Mouse (Mus musculus) gastrocnemius, postnatal 25 days (tissue): ENCODE results near the gene Sowaha. TPM values are rescaled to one million over a fixed set of nuclear protein-coding genes. Genes with fewer than 3 reads are reported as not detected.
A peak's percentile ranks its signal among the peaks of the same experiment; 100 is the strongest.

Source experiments
- DNase-seq: peaks from one replicate; pipeline ENCODE4 v3.0.0; 2022
- total RNA-seq, 2 experiments: library from RNA; stranded (reverse); gene quantifications; 1 replicate in 1 of 2; 2 replicates in 1 of 2; pipeline ENCODE4 v1.2.3; 2021

Sowaha gene
- total RNA-seq, 2 experiments from 2014 or later: 0.08 TPM

- DNase-seq: no peak
Observed at GRCm38 (mm10) chr11:53472709-53473108, 7.4 kb downstream of the Sowaha start.

DNA sequence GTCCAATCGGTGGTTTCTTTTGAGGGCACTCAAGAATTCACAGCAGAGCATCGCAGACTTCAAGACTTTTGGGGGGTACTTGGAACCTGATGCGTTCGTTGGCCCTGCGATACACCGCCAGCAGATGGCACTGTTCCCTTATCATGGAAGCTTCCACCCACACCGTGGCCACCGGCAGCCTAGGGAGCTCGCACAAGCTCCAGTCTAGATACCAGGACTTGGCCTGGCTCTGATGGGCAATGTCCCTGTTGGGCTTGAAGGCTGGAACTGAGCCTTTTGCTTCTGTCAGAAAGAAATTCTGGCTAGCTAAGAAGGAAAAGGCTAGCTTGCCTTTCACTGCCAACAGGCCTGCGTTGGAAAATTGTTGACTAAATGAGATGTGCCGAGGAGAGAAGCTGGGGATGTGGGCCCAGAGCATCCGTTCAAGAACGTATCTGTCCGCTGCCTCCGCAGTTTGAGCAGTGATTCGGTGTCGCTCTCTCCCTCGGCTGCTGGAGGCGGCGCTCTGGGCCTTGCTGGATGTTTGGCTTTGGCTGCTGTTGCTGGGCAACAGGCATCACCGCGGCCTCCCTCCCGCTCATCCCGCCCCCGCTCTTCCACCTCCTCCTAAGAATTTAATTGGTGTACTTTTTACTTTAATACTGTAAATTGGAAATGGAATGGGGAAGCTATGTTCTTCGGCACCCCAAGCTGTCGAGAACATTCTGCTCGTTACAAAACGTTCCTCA, 9.9 kb downstream of the Sowaha start, which contains the start of gene Gm9837:
Gm9837 (minus strand) TSS at position 512 of the 728 bp plus-strand sequence.
- peak; percentile 75 for DNase-seq

- DNase-seq: no peak
Observed at GRCm38 (mm10) chr11:53469294-53469967, 10.6 kb downstream of the Sowaha start.

DNA sequence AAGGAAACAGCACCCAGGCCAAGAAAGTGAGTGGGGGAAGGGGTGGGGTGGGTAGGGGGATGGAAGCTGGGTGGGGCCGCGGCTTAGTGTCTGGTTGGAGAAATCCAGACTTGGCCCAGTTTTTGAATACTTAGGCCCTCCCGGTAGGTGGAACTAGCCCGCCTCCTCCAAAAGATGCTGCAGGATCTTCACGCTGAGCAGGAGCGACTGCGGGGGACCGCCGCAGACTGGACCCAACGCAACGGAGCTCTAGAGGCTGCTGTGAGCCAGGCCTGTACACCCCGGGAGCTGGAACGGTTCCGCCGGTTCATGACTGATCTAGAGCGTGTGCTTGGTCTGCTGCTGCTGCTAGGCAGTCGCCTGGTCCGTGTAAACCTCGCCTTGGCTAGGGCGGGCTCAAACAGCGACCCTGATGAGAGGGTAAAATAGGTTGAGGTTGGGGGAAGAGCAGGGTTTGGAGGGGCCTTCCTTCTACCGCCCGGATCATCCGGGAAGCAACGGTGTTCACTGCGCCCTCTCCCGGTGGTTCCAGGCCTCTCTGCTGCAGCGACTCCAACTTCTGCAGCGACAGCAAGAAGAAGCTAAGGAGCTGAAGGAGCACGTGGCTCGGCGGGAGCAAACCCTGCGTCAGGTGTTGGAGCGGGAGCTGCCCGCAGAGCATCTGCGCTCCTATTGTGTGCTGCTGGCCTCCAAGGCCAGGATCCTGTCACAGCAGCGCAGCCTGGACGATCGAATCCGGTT, 13.7 kb downstream of the Sowaha start:
- peak; percentile 72 for DNase-seq

DNA sequence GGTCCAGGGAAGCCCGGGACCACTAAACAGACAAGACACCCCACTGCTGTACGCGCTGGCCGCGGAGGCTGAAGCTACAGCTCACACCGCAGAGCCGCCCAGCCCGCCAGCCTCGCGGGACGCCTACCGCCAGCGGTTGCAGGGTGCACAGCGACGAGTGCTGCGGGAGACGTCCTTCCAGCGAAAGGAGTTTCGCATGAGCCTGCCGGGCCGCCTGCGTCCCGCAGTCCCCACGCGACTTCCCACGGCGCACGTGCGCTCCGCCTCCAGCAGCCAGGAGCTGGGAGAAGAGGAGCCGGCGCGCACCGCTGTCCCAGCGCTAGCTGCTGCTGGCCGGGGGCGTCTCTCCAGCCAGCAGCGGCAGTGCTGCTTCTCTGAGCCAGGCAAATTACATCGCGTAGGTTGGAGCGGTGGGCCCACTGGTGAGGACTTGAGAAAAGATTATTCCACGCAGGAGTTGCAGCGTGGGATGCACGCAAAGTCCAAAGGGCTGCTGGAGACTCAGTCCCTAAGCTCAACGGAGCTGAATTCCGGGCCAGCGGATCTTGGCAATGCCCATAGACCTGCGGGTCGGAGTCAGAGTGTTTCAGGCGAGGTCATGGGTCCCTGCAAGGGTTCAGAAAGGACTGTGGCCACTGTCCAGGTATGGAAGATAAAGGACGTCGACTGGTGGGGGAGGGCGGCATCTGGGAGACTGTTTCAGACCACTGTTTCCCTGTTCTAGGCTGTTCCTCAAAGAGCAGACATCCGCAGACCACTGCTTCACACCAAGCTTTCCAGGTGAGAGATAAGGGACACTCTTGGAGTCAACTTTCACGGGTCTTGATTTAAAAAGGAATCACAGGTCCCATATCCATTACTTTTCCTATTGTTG, 16.3 kb downstream of the Sowaha start:
- no peak for DNase-seq

- DNase-seq: no peak
Observed at GRCm38 (mm10) chr11:53461727-53462126, 18.3 kb downstream of the Sowaha start.

- no peak for DNase-seq
Observed at GRCm38 (mm10) chr11:53460192-53460591, 19.9 kb downstream of the Sowaha start.

GRCm38 (mm10) chr11:53458996-53459395, 21.1 kb downstream of the Sowaha start:
- no peak for DNase-seq

DNA sequence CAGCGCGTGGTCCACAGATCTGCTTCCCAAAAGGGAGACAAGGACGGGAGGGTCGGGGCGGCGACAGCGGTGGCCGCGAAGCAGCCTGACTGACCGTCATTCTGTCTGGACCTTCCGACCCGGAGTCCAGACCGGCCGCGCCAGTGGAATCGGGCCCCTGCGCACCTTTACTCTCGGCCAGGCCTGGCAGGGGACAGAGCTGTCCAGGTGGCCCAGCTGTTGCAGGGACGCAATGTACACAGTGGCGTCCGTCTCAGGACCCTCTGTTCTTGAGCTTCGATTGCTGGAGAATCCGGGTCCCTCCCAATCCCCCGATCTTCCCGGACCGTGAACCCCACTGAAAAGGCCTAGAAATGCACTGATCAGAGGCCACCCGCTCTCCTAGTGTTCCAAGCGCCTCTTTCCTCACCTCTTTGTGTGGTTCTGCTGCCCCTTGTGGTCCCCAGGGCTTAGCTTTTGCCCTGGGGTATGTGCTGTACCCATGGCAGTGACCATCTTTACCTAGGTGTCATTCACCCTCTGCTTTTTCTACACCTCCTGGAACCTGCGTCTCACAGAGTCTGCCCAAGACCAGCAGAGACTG, 22.6 kb downstream of the Sowaha start:
- no peak for DNase-seq

DNA sequence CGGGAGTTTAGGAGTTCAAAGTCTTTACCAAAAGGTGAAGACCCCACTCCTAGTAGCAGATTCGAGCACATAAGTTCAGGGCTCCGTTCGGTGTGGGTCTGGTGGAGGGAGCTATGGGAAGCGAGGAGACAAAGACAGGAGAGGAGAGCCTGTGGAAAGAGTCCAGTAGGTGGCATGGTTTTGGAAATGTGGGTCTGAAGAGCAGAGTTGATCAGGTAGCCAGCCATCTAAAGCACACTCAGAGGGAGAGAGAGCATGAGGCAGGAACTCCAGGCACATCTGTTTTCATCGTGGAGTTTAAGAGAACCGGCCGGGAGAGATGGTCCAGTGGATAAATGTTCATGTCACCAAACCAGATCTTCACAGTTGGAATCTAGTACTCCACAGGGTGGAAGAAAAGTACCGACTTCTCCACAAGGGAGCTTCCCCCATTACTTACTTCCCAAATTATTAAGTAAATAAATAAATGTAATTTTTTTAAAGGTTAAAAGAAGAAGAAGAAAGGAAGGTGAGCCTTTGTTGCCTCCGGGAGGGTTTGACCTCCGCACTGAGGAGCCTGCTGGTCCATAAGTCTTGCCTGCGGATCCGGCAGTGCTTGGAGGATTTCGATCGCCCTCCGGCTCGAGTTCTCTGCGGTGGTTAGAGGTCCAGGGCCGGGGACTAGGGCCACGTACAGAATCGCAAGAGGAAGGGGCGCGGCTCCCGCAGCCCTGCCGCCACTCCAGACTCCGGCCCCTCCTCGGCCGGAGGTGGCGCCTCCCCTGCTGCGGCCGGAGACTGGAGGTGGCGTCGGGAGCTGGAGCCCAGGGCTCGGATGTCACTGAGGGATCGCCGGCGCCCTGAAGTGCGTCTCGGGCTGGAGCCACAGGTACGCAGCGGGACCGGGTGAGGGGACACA, 23.4 kb downstream of the Sowaha start, which contains the start of the genes Gm10447 and Shroom1:
Gm10447 (minus strand) TSS at position 637 of the 898 bp plus-strand sequence.
Shroom1 (plus strand) TSS at position 732 of the 898 bp plus-strand sequence.
- DNase-seq: peak; percentile 39

DNA sequence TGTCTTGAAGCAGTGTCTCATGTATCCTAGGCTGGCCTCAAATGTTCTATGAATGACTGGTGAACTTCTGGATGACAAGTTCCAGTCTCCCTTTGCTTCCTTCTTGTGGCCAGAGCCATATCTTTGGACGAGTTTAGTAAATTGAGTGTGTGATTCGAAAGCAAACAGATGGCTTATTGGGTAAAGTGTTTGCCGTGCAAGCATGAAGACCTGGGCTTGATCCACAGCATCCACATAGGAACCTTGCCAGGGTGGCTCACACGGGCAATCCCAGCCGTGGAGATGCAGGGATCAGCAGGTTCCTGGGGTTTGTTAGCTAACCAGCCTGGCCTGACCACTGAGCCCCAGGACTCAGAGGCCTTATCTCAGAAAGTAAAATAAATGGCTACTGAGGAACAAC, 27.0 kb downstream of the Sowaha start:
- no peak for DNase-seq

DNA sequence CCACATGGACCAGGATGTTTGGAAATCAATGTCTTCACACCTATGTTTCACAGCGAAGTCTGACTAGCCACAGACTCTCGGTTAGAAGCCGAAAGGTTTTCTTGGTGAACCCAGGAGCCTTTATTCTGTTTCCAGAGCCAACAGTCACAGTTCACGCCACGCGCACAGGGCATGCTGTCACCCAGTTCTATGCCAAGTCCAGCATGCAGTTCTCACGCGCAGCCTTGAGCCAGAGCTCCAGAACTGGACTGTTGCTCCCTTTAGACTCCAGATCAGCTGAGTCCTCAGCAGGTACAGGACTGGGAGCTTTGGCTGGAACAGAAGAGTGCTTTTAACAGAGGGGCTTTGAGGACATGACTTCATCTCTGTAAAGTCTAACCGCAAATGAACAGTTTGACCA, 27.7 kb downstream of the Sowaha start:
- DNase-seq: no peak

DNA sequence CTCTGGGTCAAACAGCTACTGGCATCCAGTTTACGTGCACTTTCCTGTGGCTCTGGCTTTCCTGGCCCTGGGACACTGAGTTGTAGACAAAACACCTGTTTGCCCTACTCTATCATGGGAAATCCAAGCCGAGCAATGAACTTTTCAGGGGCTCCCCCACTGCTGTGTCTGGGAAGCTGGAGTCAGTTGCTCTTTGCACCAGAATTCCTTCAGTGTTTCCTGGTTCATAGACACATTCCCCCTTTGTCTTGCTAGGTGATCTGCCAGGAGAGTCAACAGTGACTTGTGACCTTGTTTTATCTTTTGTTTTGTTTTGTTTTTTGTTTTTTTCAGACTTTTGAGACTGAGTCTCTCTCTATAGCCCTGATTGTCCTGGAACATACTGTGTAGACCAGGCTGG, 28.7 kb downstream of the Sowaha start:
- DNase-seq: no peak

GRCm38 (mm10) chr11:53450070-53450705, 29.9 kb downstream of the Sowaha start:
- no peak for DNase-seq

DNA sequence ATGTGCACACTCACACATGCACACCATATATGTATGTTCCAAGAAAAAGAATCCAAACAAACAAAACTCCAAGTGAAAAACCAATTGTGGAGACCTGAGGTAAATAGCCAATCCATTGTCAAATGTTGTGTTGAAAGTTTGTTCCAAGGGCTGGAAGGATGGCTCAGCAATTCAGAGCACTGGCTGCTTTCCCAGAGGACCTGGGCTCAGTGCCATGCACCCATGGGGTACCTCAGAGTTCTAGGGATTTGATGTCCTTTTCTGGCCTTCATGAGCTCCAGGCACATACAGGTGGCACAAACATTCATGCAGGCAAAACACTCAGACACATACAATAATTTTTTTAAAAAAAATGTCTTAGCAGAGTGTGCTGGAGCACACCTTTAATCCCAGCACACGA, 31.5 kb downstream of the Sowaha start:
- DNase-seq: peak; percentile 51

GRCm38 (mm10) chr11:53447996-53448395, 32.1 kb downstream of the Sowaha start:
- DNase-seq: no peak

- DNase-seq: no peak
Observed at GRCm38 (mm10) chr11:53446183-53446582, 33.9 kb downstream of the Sowaha start.

DNA sequence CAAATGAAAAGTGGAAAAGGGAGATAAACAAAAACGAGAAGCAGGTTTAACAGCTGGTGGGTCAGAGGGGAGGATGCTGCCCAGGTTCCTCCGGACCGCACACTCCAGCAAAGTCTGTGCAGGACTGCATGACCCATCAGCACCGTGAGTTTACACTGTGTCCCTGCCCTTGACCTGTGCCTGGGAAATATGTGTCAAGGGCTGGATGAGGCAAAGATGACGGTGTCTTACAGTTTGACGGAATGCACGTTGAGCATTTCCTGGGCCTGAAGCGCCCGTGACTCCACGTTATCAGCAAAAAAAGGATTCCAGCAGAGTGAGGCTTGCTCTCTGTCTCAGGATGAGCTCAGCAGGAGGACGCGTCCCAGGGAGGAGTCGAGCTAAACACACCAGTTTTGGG, 34.5 kb downstream of the Sowaha start:
- DNase-seq: no peak

GRCm38 (mm10) chr11:53443861-53444260, 36.2 kb downstream of the Sowaha start:
- no peak for DNase-seq

- DNase-seq: no peak
Observed at GRCm38 (mm10) chr11:53441921-53442320, 38.2 kb downstream of the Sowaha start.
